In genomic region chr8:120104721-120105272, GRCm38 (mm10) we compare ENCODE assay signal across 10 mouse cellular contexts. TPM values are rescaled to one million over a fixed set of nuclear protein-coding genes. Genes with fewer than 3 reads are reported as not detected.
DNase-seq lines count a peak whose midpoint lies in the region; ATAC-seq lines count a peak whose summit lies in the region.
"Had no signal": no experiment of that assay in that cellular context is flagged by ENCODE, and none has a peak within 500 bp of the region (broad histone marks: within the 10 kb centered on the region; RNA-seq: fewer than 3 reads in every experiment).

No protein-coding gene starts in this region.

- no peaks in the 10 kb centered on the region for H3K9me3 ChIP-seq in heart, embryonic 11.5 days (replicated peaks; ENCODE audit: control insufficient read depth, low read length)
- no peaks in the 10 kb centered on the region for H3K9me3 ChIP-seq in midbrain, embryonic 14.5 days (ENCODE audit: control insufficient read depth, low read length)
- H3K9me3 ChIP-seq: forebrain, embryonic 10.5 days; stomach, embryonic 15.5 days had no signal

- no peak for ATAC-seq in heart, embryonic 11.5 days (replicated peaks; ENCODE audit: insufficient number of reproducible peaks, low FRiP score, low TSS enrichment)
- no peak for ATAC-seq in inflammation-experienced regulatory T-cells, adult 6 months
- no peak for ATAC-seq in midbrain, embryonic 14.5 days (ENCODE audit: low FRiP score, low TSS enrichment)

- H3K27ac ChIP-seq in heart, embryonic 11.5 days (ENCODE audit: low read depth, low read length): peak overlapping the region; percentile 59
- H3K27ac ChIP-seq in midbrain, embryonic 14.5 days (replicated peaks; ENCODE audit: low read depth, low read length): no peak overlapping the region
- H3K27ac ChIP-seq: forebrain, embryonic 10.5 days; stomach, embryonic 15.5 days had no signal

- 52% methylated on average over 9 of the region's 9 CpGs for WGBS in heart, embryonic 11.5 days (ENCODE audit: insufficient replicate concordance)
- WGBS in midbrain, embryonic 14.5 days: 70% methylated on average over 9 of the region's 9 CpGs

- no peaks in the 10 kb centered on the region for H3K27me3 ChIP-seq in heart, embryonic 11.5 days (ENCODE audit: control insufficient read depth, insufficient read depth, low read length)
- no peaks in the 10 kb centered on the region for H3K27me3 ChIP-seq in midbrain, embryonic 14.5 days (ENCODE audit: control insufficient read depth, insufficient read depth, low read length)
- H3K27me3 ChIP-seq: stomach, embryonic 15.5 days had no signal

- no peaks in the 10 kb centered on the region for H3K36me3 ChIP-seq in heart, embryonic 11.5 days (ENCODE audit: control insufficient read depth, insufficient read depth, low read length)
- H3K36me3 ChIP-seq in midbrain, embryonic 14.5 days (ENCODE audit: control insufficient read depth, insufficient read depth, low read length): 0 out of 2 replicates have a peak, but pooled peaks cover 2% of the 10 kb centered on the region
- H3K36me3 ChIP-seq: stomach, embryonic 15.5 days had no signal

- H3K4me1 ChIP-seq in heart, embryonic 11.5 days (ENCODE audit: control insufficient read depth, insufficient read depth, low read length): peaks cover 16% of the 10 kb centered on the region
- peaks cover 18% of the 10 kb centered on the region for H3K4me1 ChIP-seq in midbrain, embryonic 14.5 days (ENCODE audit: control insufficient read depth, insufficient read depth, low read length)

- DNase-seq in CD4-positive helper T cell, adult 2 months (ENCODE audit: low read depth, low spot score): peak; percentile 65
- peak; percentile 88 to 96 for DNase-seq in adrenal gland, adult (ENCODE audit: inconsistent age in 2 of 2, low spot score in 1 of 2)
- DNase-seq in kidney, postnatal 4 days: peak; percentile 65 to 79
- DNase-seq in frontal cortex, postnatal 14 days (ENCODE audit: low spot score in 2 of 2): no peak
- DNase-seq in layer of hippocampus, adult 9-11 months: no peak
- no peak for DNase-seq in midbrain, embryonic 14.5 days

- no peak overlapping the region for H3K9ac ChIP-seq in heart, embryonic 11.5 days (ENCODE audit: low read depth, low read length)
- no peak overlapping the region for H3K9ac ChIP-seq in midbrain, embryonic 14.5 days (replicated peaks; ENCODE audit: low read length)
- H3K9ac ChIP-seq: stomach, embryonic 15.5 days had no signal

- no peak overlapping the region; the same call in 1 of the 2 replicates for H3K4me2 ChIP-seq in heart, embryonic 11.5 days
- no peak overlapping the region for H3K4me2 ChIP-seq in midbrain, embryonic 14.5 days (ENCODE audit: low read length)
- H3K4me2 ChIP-seq: stomach, embryonic 15.5 days had no signal

- H3K4me3 ChIP-seq in heart, embryonic 11.5 days (ENCODE audit: low read depth, low read length): no peak overlapping the region
- no peak overlapping the region for H3K4me3 ChIP-seq in midbrain, embryonic 14.5 days (replicated peaks; ENCODE audit: low read depth, low read length)
- H3K4me3 ChIP-seq: forebrain, embryonic 10.5 days; stomach, embryonic 15.5 days had no signal

RNA-seq across cellular contexts. Expression of gene Zdhhc7, which starts 3.5 kb away (rescaled TPM):
- 24.7 and 29.1 TPM in 2 replicates for polyA plus RNA-seq in heart, embryonic 11.5 days (2014; fragmentation: Nextera tagmentation; extraction: Ambion mirVana)
- polyA plus RNA-seq in inflammation-experienced regulatory T-cells, adult 6 months (2017; shearing (Covaris generic)): 1 to 10 TPM; 5.3 to 6.6 (median 6.2) TPM
- polyA plus RNA-seq in midbrain, embryonic 14.5 days (2014; fragmentation: Nextera tagmentation; extraction: Ambion mirVana): 22.3 and 26.7 TPM in 2 replicates

RNA-seq across cellular contexts. Expression of gene 6430548M08Rik, which starts 9.2 kb away (rescaled TPM):
- polyA plus RNA-seq in heart, embryonic 11.5 days (2014; fragmentation: Nextera tagmentation; extraction: Ambion mirVana): 8.4 and 13.5 TPM in 2 replicates
- polyA plus RNA-seq in inflammation-experienced regulatory T-cells, adult 6 months (2017; shearing (Covaris generic)): under 1 TPM in 1 of 3 experiments, not detected in 2; 0.64 TPM
- 35.5 and 38.8 TPM in 2 replicates for polyA plus RNA-seq in midbrain, embryonic 14.5 days (2014; fragmentation: Nextera tagmentation; extraction: Ambion mirVana)

Comparison
In these comparisons a context has a peak if more than half of its experiments do, and no peak if none do; other contexts are left out.
1. DNase-seq: peak in CD4-positive helper T cell, adult 2 months (single experiment), adrenal gland, adult (2 of 2) and kidney, postnatal 4 days (2 of 2); none in frontal cortex, postnatal 14 days (0 of 2), layer of hippocampus, adult 9-11 months (single experiment) and midbrain, embryonic 14.5 days (single experiment).